Mouse (Mus musculus) neural tube, embryonic 15.5 days (tissue): Measurements from ENCODE around the gene Rnd3. TPM values are rescaled to one million over a fixed set of nuclear protein-coding genes. Genes with fewer than 3 reads are reported as not detected.

Source experiments
- ATAC-seq: fragments of 200-750 bp; cut with Nextera tagmentation; 2 replicates; pipeline ENCODE4 v1.8.0; 2017; ENCODE audit warnings: mild to moderate bottlenecking, moderate TSS enrichment, moderate library complexity; ENCODE audit not compliant: low FRiP score
- H3K27ac ChIP-seq: fragments of 300-500 bp; sonication (generic); replicated peaks from 2 replicates; pipeline ENCODE4 v1.5.1; 2015; ENCODE audit warnings: mild to moderate bottlenecking, inconsistent platforms
- H3K27me3 ChIP-seq: fragments of 300-500 bp; sonication (generic); replicated peaks from 2 replicates; pipeline ENCODE4 v1.6.1; 2015; ENCODE audit warnings: inconsistent platforms
- H3K36me3 ChIP-seq: fragments of 300-500 bp; sonication (generic); 2 replicates; pipeline ENCODE4 v1.6.1; 2015; ENCODE audit warnings: inconsistent platforms
- H3K4me1 ChIP-seq: fragments of 300-500 bp; sonication (generic); 2 replicates; pipeline ENCODE4 v1.6.1; 2015; ENCODE audit warnings: inconsistent platforms
- H3K4me2 ChIP-seq: fragments of 300-500 bp; sonication (generic); 2 replicates; pipeline ENCODE4 v1.6.1; 2015; ENCODE audit warnings: inconsistent platforms, mild to moderate bottlenecking, moderate library complexity
- H3K4me3 ChIP-seq: fragments of 300-500 bp; sonication (generic); replicated peaks from 2 replicates; pipeline ENCODE4 v1.5.1; 2015; ENCODE audit warnings: mild to moderate bottlenecking, inconsistent platforms
- H3K9ac ChIP-seq: fragments of 300-500 bp; sonication (generic); replicated peaks from 2 replicates; pipeline ENCODE4 v1.6.1; 2015; ENCODE audit warnings: mild to moderate bottlenecking, inconsistent platforms
- H3K9me3 ChIP-seq: fragments of 300-500 bp; sonication (generic); replicated peaks from 2 replicates; pipeline ENCODE4 v1.6.1; 2016; ENCODE audit warnings: inconsistent platforms
- WGBS: fragments of 180-500 bp; shearing (Covaris S2); methylation state at CpG from one replicate; pipeline ENCODE4 v1.1.7; 2015; ENCODE audit warnings: mixed read lengths; 5-methylcytosine and 5-hydroxymethylcytosine counted together
- polyA plus RNA-seq: library from polyadenylated mRNA; unstranded; fragments of >200 nt; fragmentation: Nextera tagmentation; extraction: Ambion mirVana; gene quantifications from 2 replicates; pipeline ENCODE4 v1.2.1, GENCODE M21; 2015

The Rnd3 gene
- polyA plus RNA-seq, 1 experiment from 2014 or later = 84.6 TPM

- no peak overlapping the region for H3K4me3 ChIP-seq
- H3K36me3 ChIP-seq = no peaks in the 10 kb centered on the region
- no peaks in the 10 kb centered on the region for H3K9me3 ChIP-seq
- 77% methylated on average over 2 of the region's 2 CpGs for WGBS
- H3K4me2 ChIP-seq = no peak overlapping the region
- no peak overlapping the region for H3K27ac ChIP-seq
- ATAC-seq = no peak
- no peaks in the 10 kb centered on the region for H3K27me3 ChIP-seq
- H3K9ac ChIP-seq = no peak overlapping the region
- H3K4me1 ChIP-seq = no peaks in the 10 kb centered on the region
These were observed 38.6 kb downstream of the Rnd3 start for GRCm38 (mm10) chr2:51110271-51110670.

GRCm38 (mm10) chr2:51108631-51109030 lies 40.3 kb downstream of the Rnd3 start:
- H3K4me3 ChIP-seq = no peak overlapping the region
- no peak overlapping the region for H3K4me2 ChIP-seq
- no peaks in the 10 kb centered on the region for H3K36me3 ChIP-seq
- H3K9me3 ChIP-seq = no peaks in the 10 kb centered on the region
- ATAC-seq = no peak
- H3K4me1 ChIP-seq = no peaks in the 10 kb centered on the region
- no peaks in the 10 kb centered on the region for H3K27me3 ChIP-seq
- no peak overlapping the region for H3K27ac ChIP-seq
- H3K9ac ChIP-seq = no peak overlapping the region
- 78% methylated on average over 5 of the region's 5 CpGs for WGBS

DNA sequence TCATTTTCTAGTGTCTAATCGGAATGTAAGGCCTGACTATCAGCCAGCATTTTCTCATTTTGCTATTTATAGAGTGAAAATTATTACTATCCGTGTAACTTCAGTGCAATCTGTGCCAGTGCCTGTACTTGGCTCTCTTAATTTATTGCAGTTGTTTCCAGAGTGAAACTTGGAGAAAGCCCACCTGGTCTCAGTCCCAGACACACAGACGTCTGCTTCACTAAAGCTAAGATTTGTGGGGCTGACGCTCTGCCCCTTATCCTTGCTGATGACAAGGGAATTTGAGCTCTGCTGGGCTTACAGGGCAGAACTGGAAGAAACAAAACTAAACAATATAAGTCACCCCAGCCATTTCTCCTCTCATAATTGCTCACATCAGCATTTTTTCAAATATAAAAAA lies 47.7 kb downstream of the Rnd3 start:
- no peak overlapping the region for H3K4me2 ChIP-seq
- no peaks in the 10 kb centered on the region for H3K9me3 ChIP-seq
- H3K9ac ChIP-seq = no peak overlapping the region
- WGBS = 48% methylated on average over 4 of the region's 4 CpGs
- no peaks in the 10 kb centered on the region for H3K36me3 ChIP-seq
- no peaks in the 10 kb centered on the region for H3K27me3 ChIP-seq
- ATAC-seq = no peak
- no peak overlapping the region for H3K27ac ChIP-seq
- 0 out of 2 replicates have a peak, but pooled peaks cover 6% of the 10 kb centered on the region for H3K4me1 ChIP-seq
- H3K4me3 ChIP-seq = no peak overlapping the region

GRCm38 (mm10) chr2:51099987-51100386 lies 48.9 kb downstream of the Rnd3 start:
- no peak overlapping the region for H3K27ac ChIP-seq
- no peaks in the 10 kb centered on the region for H3K9me3 ChIP-seq
- WGBS = 40% methylated on average over 9 of the region's 9 CpGs
- H3K4me1 ChIP-seq = 0 out of 2 replicates have a peak, but pooled peaks cover 6% of the 10 kb centered on the region
- no peaks in the 10 kb centered on the region for H3K27me3 ChIP-seq
- no peak overlapping the region for H3K4me2 ChIP-seq
- no peak overlapping the region for H3K9ac ChIP-seq
- H3K4me3 ChIP-seq = no peak overlapping the region
- no peak for ATAC-seq
- H3K36me3 ChIP-seq = no peaks in the 10 kb centered on the region

GRCm38 (mm10) chr2:51099240-51099639 lies 49.7 kb downstream of the Rnd3 start:
- Histone ChIP-seq H3K9ac (no peak overlapping the region), H3K27me3 (no peaks in the 10 kb centered on the region), H3K36me3 (no peaks in the 10 kb centered on the region), H3K9me3 (no peaks in the 10 kb centered on the region), H3K4me3 (no peak overlapping the region), H3K27ac (no peak overlapping the region), H3K4me2 (no peak overlapping the region), H3K4me1 (0 out of 2 replicates have a peak, but pooled peaks cover 6% of the 10 kb centered on the region)
- ATAC-seq = no peak
- 73% methylated on average over 1 of the region's 1 CpGs for WGBS

- peaks cover 13% of the 10 kb centered on the region for H3K4me1 ChIP-seq
- no peak overlapping the region for H3K27ac ChIP-seq
- H3K9ac ChIP-seq = no peak overlapping the region
- no peak for ATAC-seq
- H3K4me3 ChIP-seq = no peak overlapping the region
- no peaks in the 10 kb centered on the region for H3K27me3 ChIP-seq
- H3K36me3 ChIP-seq = no peaks in the 10 kb centered on the region
- 58% methylated on average over 7 of the region's 7 CpGs for WGBS
- no peaks in the 10 kb centered on the region for H3K9me3 ChIP-seq
- no peak overlapping the region for H3K4me2 ChIP-seq
These were observed 58.2 kb downstream of the Rnd3 start for GRCm38 (mm10) chr2:51090688-51091087.

DNA sequence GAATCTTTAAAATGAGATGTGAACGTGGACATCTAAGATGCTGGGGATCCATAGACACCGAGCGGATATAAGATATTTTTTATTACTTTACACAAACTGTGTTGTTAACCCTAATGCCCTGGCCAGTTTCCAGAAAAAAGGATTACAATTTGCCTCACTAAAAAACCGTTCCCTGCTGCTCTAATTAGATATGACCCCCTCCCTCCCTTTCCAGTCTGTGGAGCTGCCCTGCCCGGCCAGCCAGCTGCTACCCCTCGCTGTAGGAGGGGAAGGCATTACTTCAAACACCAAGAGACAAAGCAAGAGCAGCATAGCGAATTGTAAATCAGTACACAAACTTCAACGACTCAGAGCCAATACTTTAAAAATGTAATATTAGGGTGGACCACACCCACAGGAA lies 58.9 kb downstream of the Rnd3 start:
- no peak for ATAC-seq
- WGBS = 18% methylated on average over 8 of the region's 8 CpGs
- Histone ChIP-seq H3K27me3 (no peaks in the 10 kb centered on the region), H3K27ac (no peak overlapping the region), H3K4me2 (no peak overlapping the region), H3K4me1 (peaks cover 13% of the 10 kb centered on the region), H3K4me3 (no peak overlapping the region), H3K9me3 (no peaks in the 10 kb centered on the region), H3K9ac (no peak overlapping the region), H3K36me3 (no peaks in the 10 kb centered on the region)

- no peaks in the 10 kb centered on the region for H3K36me3 ChIP-seq
- no peaks in the 10 kb centered on the region for H3K9me3 ChIP-seq
- no peak overlapping the region for H3K27ac ChIP-seq
- H3K4me1 ChIP-seq = peaks cover 13% of the 10 kb centered on the region
- whole genome bisulfite sequencing = 86% methylated on average over 11 of the region's 11 CpGs
- no peak overlapping the region for H3K4me2 ChIP-seq
- H3K9ac ChIP-seq = no peak overlapping the region
- H3K4me3 ChIP-seq = no peak overlapping the region
- H3K27me3 ChIP-seq = no peaks in the 10 kb centered on the region
- ATAC-seq = no peak
These were observed 59.9 kb downstream of the Rnd3 start for GRCm38 (mm10) chr2:51088843-51089573.

- Histone ChIP-seq H3K27me3 (no peaks in the 10 kb centered on the region), H3K36me3 (no peaks in the 10 kb centered on the region), H3K4me3 (no peak overlapping the region), H3K4me2 (peak overlapping the region; percentile 30; the same call in 1 of the 2 replicates), H3K9ac (no peak overlapping the region), H3K9me3 (no peaks in the 10 kb centered on the region), H3K4me1 (peaks cover 15% of the 10 kb centered on the region), H3K27ac (no peak overlapping the region; the same call in 1 of the 2 replicates)
- no peak for ATAC-seq
- WGBS = 22% methylated on average over 3 of the region's 3 CpGs
These were observed 60.8 kb downstream of the Rnd3 start for GRCm38 (mm10) chr2:51088123-51088453.

GRCm38 (mm10) chr2:51087307-51088122 lies 61.4 kb downstream of the Rnd3 start:
- H3K27ac ChIP-seq = peak overlapping the region; percentile 39

DNA sequence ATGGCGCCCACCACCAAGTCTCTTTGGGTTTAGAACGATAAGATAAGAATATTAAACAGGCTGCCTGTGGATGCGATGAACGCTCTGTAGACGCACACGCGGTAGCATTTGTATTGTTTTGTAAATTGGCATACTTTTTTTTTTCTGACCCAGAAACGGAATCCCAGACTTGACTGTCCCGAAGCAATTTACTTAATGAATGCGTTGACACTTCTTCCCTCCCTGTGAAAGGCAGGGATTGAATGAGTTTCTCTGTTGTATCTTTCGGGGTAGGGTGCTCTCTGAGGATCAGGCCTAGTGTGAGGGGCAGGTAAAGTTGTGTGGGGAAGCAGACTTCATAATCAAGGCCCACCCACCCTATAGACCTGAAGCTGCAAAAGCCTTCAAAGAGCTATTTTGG lies 63.8 kb downstream of the Rnd3 start:
- Histone ChIP-seq H3K9me3 (no peaks in the 10 kb centered on the region), H3K27ac (no peak overlapping the region), H3K36me3 (no peaks in the 10 kb centered on the region), H3K4me3 (no peak overlapping the region), H3K4me2 (no peak overlapping the region), H3K4me1 (peaks cover 30% of the 10 kb centered on the region), H3K27me3 (no peaks in the 10 kb centered on the region), H3K9ac (no peak overlapping the region)
- no peak for ATAC-seq
- WGBS = 41% methylated on average over 11 of the region's 11 CpGs

More at GRCm38 (mm10) chr2:51087307-51088122, 61.4 kb downstream of the Rnd3 start:
- 18% methylated on average over 12 of the region's 12 CpGs for WGBS
- Histone ChIP-seq H3K9me3 (no peaks in the 10 kb centered on the region), H3K4me3 (no peak overlapping the region), H3K4me2 (peak overlapping the region; percentile 30), H3K4me1 (peaks cover 21% of the 10 kb centered on the region), H3K36me3 (no peaks in the 10 kb centered on the region), H3K27me3 (no peaks in the 10 kb centered on the region), H3K9ac (no peak overlapping the region)
- peak; percentile 43; the same call in 1 of the 2 replicates for ATAC-seq
